Mouse (Mus musculus) forebrain, embryonic 13.5 days (tissue): ENCODE results near the gene Nipal3. TPM values are rescaled to one million over a fixed set of nuclear protein-coding genes. Genes with fewer than 3 reads are reported as not detected.

Experiments
- ATAC-seq: fragments of 200-750 bp; cut with Nextera tagmentation; 2 replicates; pipeline ENCODE4 v1.8.0; 2017
- H3K27ac ChIP-seq: fragments of 300-500 bp; sonication (generic); 2 replicates; pipeline ENCODE4 v1.5.1; 2015; ENCODE audit warnings: inconsistent platforms, mild to moderate bottlenecking, moderate library complexity
- H3K27me3 ChIP-seq: fragments of 300-500 bp; sonication (generic); 2 replicates; pipeline ENCODE4 v1.6.1; 2015; ENCODE audit warnings: mild to moderate bottlenecking, inconsistent platforms
- H3K36me3 ChIP-seq: fragments of 300-500 bp; sonication (generic); 2 replicates; pipeline ENCODE4 v1.6.1; 2015; ENCODE audit warnings: mild to moderate bottlenecking, inconsistent platforms; ENCODE audit not compliant: poor library complexity, severe bottlenecking
- H3K4me1 ChIP-seq: fragments of 300-500 bp; sonication (generic); 2 replicates; pipeline ENCODE4 v1.6.1; 2015; ENCODE audit warnings: inconsistent platforms
- H3K4me2 ChIP-seq: fragments of 300-500 bp; sonication (generic); 2 replicates; pipeline ENCODE4 v1.6.1; 2015; ENCODE audit warnings: inconsistent platforms, mild to moderate bottlenecking, moderate library complexity
- H3K4me3 ChIP-seq: fragments of 300-500 bp; sonication (generic); 2 replicates; pipeline ENCODE4 v1.5.1; 2015; ENCODE audit warnings: mild to moderate bottlenecking, inconsistent platforms
- H3K9ac ChIP-seq: fragments of 300-500 bp; sonication (generic); 2 replicates; pipeline ENCODE4 v1.6.1; 2015; ENCODE audit warnings: mild to moderate bottlenecking, inconsistent platforms
- H3K9me3 ChIP-seq: fragments of 300-500 bp; sonication (generic); replicated peaks from 2 replicates; pipeline ENCODE4 v1.6.1; 2016; ENCODE audit warnings: inconsistent platforms
- WGBS: fragments of 180-500 bp; shearing (Covaris S2); methylation state at CpG from one replicate; pipeline ENCODE4 v1.1.7; 2015; 5-methylcytosine and 5-hydroxymethylcytosine counted together
- polyA plus RNA-seq: library from polyadenylated mRNA; unstranded; fragments of >200 nt; fragmentation: Nextera tagmentation; extraction: Ambion mirVana; gene quantifications from 2 replicates; pipeline ENCODE4 v1.2.1, GENCODE M21; 2015

Gene Nipal3
- polyA plus RNA-seq, 1 experiment from 2014 or later = 2.7 TPM

- H3K27me3 ChIP-seq = peaks cover 11% of the 10 kb centered on the region
- ATAC-seq = no peak
- H3K36me3 ChIP-seq = no peaks in the 10 kb centered on the region
- 0 out of 2 replicates have a peak, but pooled peaks cover 7% of the 10 kb centered on the region for H3K9me3 ChIP-seq
- no peak overlapping the region for H3K27ac ChIP-seq
- no peak overlapping the region for H3K9ac ChIP-seq
- H3K4me3 ChIP-seq = no peak overlapping the region
- 83% methylated on average over 3 of the region's 3 CpGs for WGBS
- peaks cover 11% of the 10 kb centered on the region; the same call in 1 of the 2 replicates for H3K4me1 ChIP-seq
- H3K4me2 ChIP-seq = no peak overlapping the region
Measured at GRCm38 (mm10) chr4:135499831-135500230, 5.0 kb upstream of the Nipal3 start.

GRCm38 (mm10) chr4:135498136-135498535, 3.3 kb upstream of the Nipal3 start:
- H3K27me3 ChIP-seq = peaks cover 11% of the 10 kb centered on the region
- ATAC-seq = no peak
- H3K4me3 ChIP-seq = no peak overlapping the region
- 92% methylated on average over 6 of the region's 6 CpGs for WGBS
- H3K9ac ChIP-seq = no peak overlapping the region
- 0 out of 2 replicates have a peak, but pooled peaks cover 7% of the 10 kb centered on the region for H3K9me3 ChIP-seq
- peaks cover 16% of the 10 kb centered on the region; the same call in 1 of the 2 replicates for H3K4me1 ChIP-seq
- no peak overlapping the region for H3K27ac ChIP-seq
- H3K4me2 ChIP-seq = no peak overlapping the region
- H3K36me3 ChIP-seq = no peaks in the 10 kb centered on the region

GRCm38 (mm10) chr4:135495810-135496209, 972 bp upstream of the Nipal3 start:
- no peak overlapping the region for H3K27ac ChIP-seq
- peak overlapping the region; percentile 64; the same call in 1 of the 2 replicates for H3K4me3 ChIP-seq
- H3K4me1 ChIP-seq = peaks cover 16% of the 10 kb centered on the region; the same call in 1 of the 2 replicates
- H3K4me2 ChIP-seq = peak overlapping the region; percentile 96
- WGBS = 12% methylated on average over 18 of the region's 18 CpGs
- H3K36me3 ChIP-seq = no peaks in the 10 kb centered on the region
- H3K9ac ChIP-seq = no peak overlapping the region
- peaks cover 11% of the 10 kb centered on the region for H3K27me3 ChIP-seq
- 0 out of 2 replicates have a peak, but pooled peaks cover 4% of the 10 kb centered on the region for H3K9me3 ChIP-seq
- no peak for ATAC-seq

GRCm38 (mm10) chr4:135495397-135495791, 556 bp upstream of the Nipal3 start:
- Histone ChIP-seq H3K27me3 (peaks cover 11% of the 10 kb centered on the region), H3K4me3 (peak overlapping the region; percentile 64), H3K27ac (no peak overlapping the region), H3K36me3 (no peaks in the 10 kb centered on the region), H3K4me2 (peak overlapping the region; percentile 96), H3K9me3 (no peaks in the 10 kb centered on the region), H3K9ac (peak overlapping the region; percentile 63; the same call in 1 of the 2 replicates), H3K4me1 (peaks cover 16% of the 10 kb centered on the region; the same call in 1 of the 2 replicates)
- ATAC-seq = no peak
- WGBS = 18% methylated on average over 9 of the region's 9 CpGs

GRCm38 (mm10) chr4:135493691-135494520, 932 bp downstream of the Nipal3 start:
- Histone ChIP-seq H3K27me3 (peaks cover 9% of the 10 kb centered on the region), H3K4me2 (peak overlapping the region; percentile 96), H3K36me3 (0 out of 2 replicates have a peak, but pooled peaks cover 5% of the 10 kb centered on the region), H3K4me3 (peak overlapping the region; percentile 64), H3K27ac (no peak overlapping the region), H3K4me1 (peaks cover 16% of the 10 kb centered on the region; the same call in 1 of the 2 replicates), H3K9me3 (no peaks in the 10 kb centered on the region), H3K9ac (peak overlapping the region; percentile 63)
- 2% methylated on average over 33 of the region's 33 CpGs for WGBS
- peak; percentile 39 for ATAC-seq

GRCm38 (mm10) chr4:135493271-135493670, 1.6 kb downstream of the Nipal3 start:
- WGBS = 54% methylated on average over 4 of the region's 4 CpGs
- Histone ChIP-seq H3K9me3 (no peaks in the 10 kb centered on the region), H3K4me2 (peak overlapping the region; percentile 96), H3K27ac (no peak overlapping the region), H3K9ac (no peak overlapping the region), H3K4me1 (peaks cover 16% of the 10 kb centered on the region; the same call in 1 of the 2 replicates), H3K4me3 (peak overlapping the region; percentile 64), H3K27me3 (peaks cover 9% of the 10 kb centered on the region), H3K36me3 (0 out of 2 replicates have a peak, but pooled peaks cover 6% of the 10 kb centered on the region)
- no peak for ATAC-seq

- Histone ChIP-seq H3K27ac (no peak overlapping the region), H3K36me3 (0 out of 2 replicates have a peak, but pooled peaks cover 6% of the 10 kb centered on the region), H3K4me3 (no peak overlapping the region), H3K4me1 (peaks cover 5% of the 10 kb centered on the region; the same call in 1 of the 2 replicates), H3K4me2 (no peak overlapping the region), H3K9me3 (no peaks in the 10 kb centered on the region), H3K9ac (no peak overlapping the region), H3K27me3 (no peaks in the 10 kb centered on the region)
- no peak for ATAC-seq
- 88% methylated on average over 7 of the region's 7 CpGs for WGBS
Measured at GRCm38 (mm10) chr4:135489256-135489655, 5.6 kb downstream of the Nipal3 start.

- no peak for ATAC-seq
- H3K4me3 ChIP-seq = no peak overlapping the region
- H3K9me3 ChIP-seq = no peaks in the 10 kb centered on the region
- no peak overlapping the region for H3K27ac ChIP-seq
- H3K36me3 ChIP-seq = 0 out of 2 replicates have a peak, but pooled peaks cover 6% of the 10 kb centered on the region
- no peak overlapping the region for H3K4me2 ChIP-seq
- no peaks in the 10 kb centered on the region for H3K4me1 ChIP-seq
- 89% methylated on average over 11 of the region's 11 CpGs for WGBS
- no peak overlapping the region for H3K9ac ChIP-seq
- H3K27me3 ChIP-seq = no peaks in the 10 kb centered on the region
Measured at GRCm38 (mm10) chr4:135486352-135486751, 8.5 kb downstream of the Nipal3 start.

GRCm38 (mm10) chr4:135485086-135485485, 9.8 kb downstream of the Nipal3 start:
- Histone ChIP-seq H3K36me3 (0 out of 2 replicates have a peak, but pooled peaks cover 6% of the 10 kb centered on the region), H3K4me3 (no peak overlapping the region), H3K4me1 (no peaks in the 10 kb centered on the region), H3K27ac (no peak overlapping the region), H3K9me3 (no peaks in the 10 kb centered on the region), H3K9ac (no peak overlapping the region), H3K27me3 (no peaks in the 10 kb centered on the region), H3K4me2 (no peak overlapping the region)
- no peak for ATAC-seq
- 78% methylated on average over 10 of the region's 10 CpGs for WGBS

- H3K4me1 ChIP-seq = no peaks in the 10 kb centered on the region
- H3K36me3 ChIP-seq = no peaks in the 10 kb centered on the region
- no peaks in the 10 kb centered on the region for H3K9me3 ChIP-seq
- H3K27ac ChIP-seq = no peak overlapping the region
- WGBS = 80% methylated on average over 9 of the region's 9 CpGs
- no peak overlapping the region for H3K4me3 ChIP-seq
- ATAC-seq = no peak
- no peak overlapping the region for H3K9ac ChIP-seq
- no peak overlapping the region for H3K4me2 ChIP-seq
- H3K27me3 ChIP-seq = no peaks in the 10 kb centered on the region
Measured at GRCm38 (mm10) chr4:135480370-135480769, 14.5 kb downstream of the Nipal3 start.

- Histone ChIP-seq H3K9ac (no peak overlapping the region), H3K27ac (no peak overlapping the region), H3K36me3 (no peaks in the 10 kb centered on the region), H3K27me3 (no peaks in the 10 kb centered on the region), H3K4me3 (no peak overlapping the region), H3K4me2 (no peak overlapping the region), H3K4me1 (no peaks in the 10 kb centered on the region), H3K9me3 (no peaks in the 10 kb centered on the region)
- WGBS = 86% methylated on average over 10 of the region's 10 CpGs
- ATAC-seq = no peak
Measured at GRCm38 (mm10) chr4:135477851-135478250, 17.0 kb downstream of the Nipal3 start.

- Histone ChIP-seq H3K9me3 (no peaks in the 10 kb centered on the region), H3K27ac (no peak overlapping the region), H3K36me3 (no peaks in the 10 kb centered on the region), H3K4me2 (no peak overlapping the region), H3K27me3 (no peaks in the 10 kb centered on the region), H3K4me1 (no peaks in the 10 kb centered on the region), H3K4me3 (no peak overlapping the region), H3K9ac (no peak overlapping the region)
- ATAC-seq = no peak
- 90% methylated on average over 11 of the region's 11 CpGs for WGBS
Measured at GRCm38 (mm10) chr4:135463406-135463805, 31.4 kb downstream of the Nipal3 start.
